Mouse (Mus musculus) gastrocnemius, adult 2 months (tissue): ENCODE measurements at regions not wholly inside any gene's neighbourhood (a gene's known extent, or its start where the extent isn't known, plus 50 kb on each side); places are given as distances from the start of the nearest gene placed in this dataset.
A peak's percentile ranks its signal among the peaks of the same experiment; 100 is the strongest.

Experiments
- DNase-seq: peaks from one replicate; pipeline ENCODE4 v3.0.0; 2022
- H3K27ac ChIP-seq: fragments of 200-600 bp; 2 replicates; pipeline ENCODE4 v1.8.1; 2022; ENCODE audit warnings: mild to moderate bottlenecking
- H3K4me3 ChIP-seq: fragments of 200-600 bp; 2 replicates; pipeline ENCODE4 v1.8.1; 2022; ENCODE audit warnings: mild to moderate bottlenecking, moderate library complexity
- CTCF ChIP-seq: fragments of 200-600 bp; IDR thresholded peaks from 2 replicates; pipeline ENCODE4 v1.8.1; 2022; ENCODE audit warnings: antibody characterized with exemption, mild to moderate bottlenecking, moderate library complexity
- intact Hi-C: fragments of 180-260 bp; cut with DNase I; formaldehyde crosslinking; loops from one replicate; pipeline ENCODE4 v1.15.1; 2025

- Histone ChIP-seq H3K4me3 (no peak overlapping the region), H3K27ac (no peak overlapping the region)
- intact Hi-C loops: no loop called here
- no peak for DNase-seq
- no peak for TF ChIP-seq CTCF
Measured at GRCm38 (mm10) chr13:101234550-101234949, 401.3 kb upstream of the Slc30a5 start.

- TF ChIP-seq CTCF: no peak
- Histone ChIP-seq H3K4me3 (no peak overlapping the region), H3K27ac (peak overlapping the region; percentile 72)
- DNase-seq: no peak
- intact Hi-C loops: no loop called here
Measured at GRCm38 (mm10) chr13:101233843-101234281, 400.6 kb upstream of the Slc30a5 start.

- TF ChIP-seq CTCF: no peak
- H3K4me3 ChIP-seq: no peak overlapping the region
- DNase-seq: peak; percentile 28
- intact Hi-C loops: no loop called here
- H3K27ac ChIP-seq: peak overlapping the region; percentile 72
Measured at GRCm38 (mm10) chr13:101233181-101233842, 400.1 kb upstream of the Slc30a5 start.

- TF ChIP-seq CTCF: no peak
- H3K27ac ChIP-seq: no peak overlapping the region
- intact Hi-C loops: no loop called here
- DNase-seq: no peak
- no peak overlapping the region for H3K4me3 ChIP-seq
Measured at GRCm38 (mm10) chr13:101229861-101230260, 396.6 kb upstream of the Slc30a5 start.

GRCm38 (mm10) chr13:101225366-101225765, 392.1 kb upstream of the Slc30a5 start:
- DNase-seq: no peak
- intact Hi-C loops: no loop called here
- TF ChIP-seq CTCF: no peak
- H3K27ac ChIP-seq: no peak overlapping the region
- no peak overlapping the region for H3K4me3 ChIP-seq

- no peak overlapping the region for H3K4me3 ChIP-seq
- DNase-seq: peak; percentile 45
- TF ChIP-seq CTCF: no peak
- H3K27ac ChIP-seq: peak overlapping the region; percentile 40
- intact Hi-C loops: no loop called here
Measured at GRCm38 (mm10) chr13:101221331-101222043, 388.3 kb upstream of the Slc30a5 start.

GRCm38 (mm10) chr13:101219568-101219967, 386.3 kb upstream of the Slc30a5 start:
- intact Hi-C loops: no loop called here

GRCm38 (mm10) chr13:101216897-101217480, 383.8 kb upstream of the Slc30a5 start:
- Histone ChIP-seq H3K27ac (no peak overlapping the region), H3K4me3 (no peak overlapping the region)
- no peak for TF ChIP-seq CTCF
- no peak for DNase-seq
- intact Hi-C loops: no loop called here

More at GRCm38 (mm10) chr13:101219568-101219967, 386.3 kb upstream of the Slc30a5 start:
- DNase-seq: no peak
- Histone ChIP-seq H3K4me3 (no peak overlapping the region), H3K27ac (no peak overlapping the region)
- no peak for TF ChIP-seq CTCF

GRCm38 (mm10) chr13:101216421-101216820, 383.2 kb upstream of the Slc30a5 start:
- intact Hi-C loops: no loop called here
- Histone ChIP-seq H3K4me3 (no peak overlapping the region), H3K27ac (peak overlapping the region; percentile 65; the same call in 1 of the 2 replicates)
- DNase-seq: no peak
- no peak for TF ChIP-seq CTCF

GRCm38 (mm10) chr13:101215792-101216221, 382.6 kb upstream of the Slc30a5 start:
- Histone ChIP-seq H3K4me3 (peak overlapping the region; percentile 34), H3K27ac (peak overlapping the region; percentile 65)
- no peak for TF ChIP-seq CTCF
- intact Hi-C loops: no loop called here
- DNase-seq: peak; percentile 73

- intact Hi-C loops: no loop called here
- H3K4me3 ChIP-seq: peak overlapping the region; percentile 34; the same call in 1 of the 2 replicates
- peak overlapping the region; percentile 65 for H3K27ac ChIP-seq
- TF ChIP-seq CTCF: no peak
- no peak for DNase-seq
Measured at GRCm38 (mm10) chr13:101215131-101215641, 382.0 kb upstream of the Slc30a5 start.

GRCm38 (mm10) chr13:101214094-101214493, 380.9 kb upstream of the Slc30a5 start:
- Histone ChIP-seq H3K4me3 (no peak overlapping the region), H3K27ac (no peak overlapping the region)
- TF ChIP-seq CTCF: no peak
- intact Hi-C loops: no loop called here
- DNase-seq: no peak
